8 mouse cellular contexts compared by ENCODE assay signal in the genomic region with DNA sequence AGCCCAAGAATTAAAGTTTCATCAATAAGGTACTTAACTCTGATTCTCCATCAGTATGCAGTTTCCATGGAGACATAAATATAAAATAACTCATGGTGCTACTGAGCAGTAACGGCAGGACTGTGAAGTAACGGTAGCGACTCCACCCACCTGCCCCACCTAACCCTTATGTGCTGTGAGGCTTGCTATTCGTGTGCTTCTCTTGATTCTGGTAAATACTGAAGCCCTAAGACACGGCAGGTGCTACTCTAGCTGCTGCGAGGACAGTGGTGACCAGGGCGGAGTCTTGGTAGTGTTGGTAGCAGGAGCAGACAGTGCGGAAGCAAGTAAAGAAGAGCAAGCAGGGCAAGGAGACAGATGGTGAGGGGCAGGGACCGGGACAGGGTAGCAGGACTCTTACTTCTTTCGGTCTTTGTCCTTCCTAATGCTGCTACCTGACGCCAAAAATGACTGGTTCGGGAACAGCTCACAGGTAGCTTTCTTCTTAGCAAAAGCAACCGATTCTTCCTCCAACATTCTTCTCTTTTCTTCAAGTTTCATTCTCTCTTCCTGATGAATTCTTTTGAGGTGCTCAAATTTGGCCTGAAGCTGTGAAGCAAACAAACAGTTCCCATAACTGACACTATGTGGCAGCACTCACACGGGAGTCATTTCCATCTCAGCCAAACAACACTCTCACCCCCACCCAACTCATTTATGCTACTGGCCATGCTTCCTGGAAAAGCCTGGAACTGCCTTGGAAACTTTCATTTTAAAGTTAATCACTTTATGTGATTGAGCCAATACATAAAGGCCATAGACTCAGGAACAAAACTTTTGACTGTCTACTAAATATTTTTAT. TPM values are rescaled to one million over a fixed set of nuclear protein-coding genes. Genes with fewer than 3 reads are reported as not detected.
A peak's percentile ranks its signal among the peaks of the same experiment; 100 is the strongest.
DNase-seq lines count a peak whose midpoint lies in the region; ATAC-seq and TF ChIP-seq lines count a peak whose summit lies in the region.

No protein-coding gene starts in this region.

- intact Hi-C loops in heart, postnatal 36 days (cut with DNase I) = loop anchor here (1.0 to 5.0 kb wide), 3 partner anchors 126 to 701 kb away; no protein-coding TSS in a partner anchor

- peak; percentile 85 for DNase-seq in midbrain, embryonic 11.5 days (ENCODE audit: low spot score, missing footprints)
- peak; percentile 68 for DNase-seq in R1 (ENCODE audit: low read depth, low spot score)
- peak; percentile 72 for DNase-seq in embryo, embryonic 10 days (ENCODE audit: low spot score)
- peak; percentile 35 to 36 for DNase-seq in heart, postnatal 36 days
- DNase-seq in left cerebral cortex, adult 8-10 months (ENCODE audit: low spot score in 2 of 2) = peak; percentile 27
- peak; percentile 75 for DNase-seq in midbrain, postnatal 0 days (ENCODE audit: low spot score)

- no peaks in the 10 kb centered on the region for H3K9me3 ChIP-seq in midbrain, embryonic 11.5 days (ENCODE audit: control insufficient read depth, low read length)
- H3K9me3 ChIP-seq in midbrain, embryonic 13.5 days = no peaks in the 10 kb centered on the region
- no peaks in the 10 kb centered on the region for H3K9me3 ChIP-seq in midbrain, postnatal 0 days (ENCODE audit: low read length)

- no peaks in the 10 kb centered on the region for H3K36me3 ChIP-seq in midbrain, embryonic 11.5 days (ENCODE audit: control insufficient read depth, insufficient read depth, low read length)
- H3K36me3 ChIP-seq in midbrain, embryonic 13.5 days = peaks cover 15% of the 10 kb centered on the region
- H3K36me3 ChIP-seq in midbrain, postnatal 0 days (ENCODE audit: insufficient read depth, low read length) = peaks cover 2% of the 10 kb centered on the region; the same call in 1 of the 2 replicates

- no peaks in the 10 kb centered on the region for H3K27me3 ChIP-seq in midbrain, embryonic 11.5 days (ENCODE audit: control insufficient read depth, insufficient read depth, low read length)
- H3K27me3 ChIP-seq in midbrain, embryonic 13.5 days = no peaks in the 10 kb centered on the region
- H3K27me3 ChIP-seq in midbrain, postnatal 0 days (ENCODE audit: insufficient read depth, low read length) = no peaks in the 10 kb centered on the region

- H3K4me1 ChIP-seq in midbrain, embryonic 11.5 days (ENCODE audit: control insufficient read depth, insufficient read depth, low read length) = no peaks in the 10 kb centered on the region
- no peaks in the 10 kb centered on the region for H3K4me1 ChIP-seq in midbrain, embryonic 13.5 days (replicated peaks)
- H3K4me1 ChIP-seq in midbrain, postnatal 0 days (ENCODE audit: insufficient read depth, low read length) = no peaks in the 10 kb centered on the region

- no peak overlapping the region for H3K4me2 ChIP-seq in midbrain, embryonic 11.5 days
- no peak overlapping the region for H3K4me2 ChIP-seq in midbrain, embryonic 13.5 days (replicated peaks)
- H3K4me2 ChIP-seq in midbrain, postnatal 0 days (ENCODE audit: low read depth, low read length, poor library complexity, severe bottlenecking) = no peak overlapping the region

- peak; percentile 82 for TF ChIP-seq CTCF in midbrain, postnatal 0 days (IDR thresholded peaks at IDR 0.05)

- ATAC-seq in midbrain, embryonic 11.5 days (ENCODE audit: low FRiP score) = no peak
- ATAC-seq in midbrain, embryonic 13.5 days = no peak
- no peak; the same call in 1 of the 2 replicates for ATAC-seq in midbrain, postnatal 0 days (ENCODE audit: low FRiP score)
- no peak for ATAC-seq in inflammation-experienced regulatory T-cells, adult 6 months

- no peak overlapping the region for H3K4me3 ChIP-seq in midbrain, embryonic 11.5 days (ENCODE audit: low read depth, low read length)
- H3K4me3 ChIP-seq in midbrain, embryonic 13.5 days (replicated peaks) = no peak overlapping the region
- no peak overlapping the region for H3K4me3 ChIP-seq in midbrain, postnatal 0 days (ENCODE audit: low read depth, low read length)

- no peak overlapping the region for H3K27ac ChIP-seq in midbrain, embryonic 11.5 days (ENCODE audit: low read depth, low read length)
- H3K27ac ChIP-seq in midbrain, embryonic 13.5 days = no peak overlapping the region
- H3K27ac ChIP-seq in midbrain, postnatal 0 days (ENCODE audit: low read depth, low read length) = no peak overlapping the region

- H3K9ac ChIP-seq in midbrain, embryonic 11.5 days (ENCODE audit: low read length) = no peak overlapping the region
- H3K9ac ChIP-seq in midbrain, embryonic 13.5 days (replicated peaks) = no peak overlapping the region
- no peak overlapping the region for H3K9ac ChIP-seq in midbrain, postnatal 0 days (replicated peaks; ENCODE audit: low read length, poor library complexity, severe bottlenecking)

- WGBS in midbrain, embryonic 11.5 days = 79% methylated on average over 14 of the region's 14 CpGs
- WGBS in midbrain, embryonic 13.5 days = 78% methylated on average over 14 of the region's 14 CpGs
- 78% methylated on average over 14 of the region's 14 CpGs for WGBS in midbrain, postnatal 0 days

RNA-seq across cellular contexts. Expression of a gene that starts 55.3 kb away (rescaled TPM):
- polyA plus RNA-seq in midbrain, embryonic 11.5 days (2014; fragmentation: Nextera tagmentation; extraction: Ambion mirVana) = 28.8 and 29.3 TPM in 2 replicates
- polyA plus RNA-seq in midbrain, embryonic 13.5 days (2015; fragmentation: Nextera tagmentation; extraction: Ambion mirVana) = 17.5 and 18.1 TPM in 2 replicates
- total RNA-seq in heart, postnatal 36 days (2021) = 10 to 100 TPM; 15.2 to 17.0 TPM
- total RNA-seq in left cerebral cortex, adult 8-10 months (2022) = 10 to 100 TPM in 1 of 4 experiments, 1 to 10 TPM in 3; 8.9 to 11.2 (median 9.6) TPM
- total RNA-seq in midbrain, postnatal 0 days (2014; rRNA removed) = 7.3 and 12.7 TPM in 2 replicates
- polyA plus RNA-seq in midbrain, postnatal 0 days (2015; fragmentation: Nextera tagmentation; extraction: Ambion mirVana) = 8.4 and 9.5 TPM in 2 replicates
- polyA plus RNA-seq in inflammation-experienced regulatory T-cells, adult 6 months (2017; shearing (Covaris generic)) = 1 to 10 TPM in 2 of 3 experiments, under 1 TPM in 1; 0.74 to 3.6 (median 1.4) TPM

RNA-seq across cellular contexts. Expression of a gene that starts 55.4 kb away (rescaled TPM):
- polyA plus RNA-seq in midbrain, embryonic 11.5 days (2014; fragmentation: Nextera tagmentation; extraction: Ambion mirVana) = 10.0 and 14.3 TPM in 2 replicates
- polyA plus RNA-seq in midbrain, embryonic 13.5 days (2015; fragmentation: Nextera tagmentation; extraction: Ambion mirVana) = 14.7 and 16.1 TPM in 2 replicates
- 1 to 10 TPM; 1.6 TPM for total RNA-seq in heart, postnatal 36 days (2021)
- 10 to 100 TPM in 1 of 4 experiments, 1 to 10 TPM in 3; 6.8 to 10.4 (median 8.3) TPM for total RNA-seq in left cerebral cortex, adult 8-10 months (2022)
- 32.3 and 34.4 TPM in 2 replicates for total RNA-seq in midbrain, postnatal 0 days (2014; rRNA removed)
- polyA plus RNA-seq in midbrain, postnatal 0 days (2015; fragmentation: Nextera tagmentation; extraction: Ambion mirVana) = 13.5 and 14.1 TPM in 2 replicates
- 1 to 10 TPM in 1 of 3 experiments, under 1 TPM in 2; 0.16 to 1.3 (median 0.17) TPM for polyA plus RNA-seq in inflammation-experienced regulatory T-cells, adult 6 months (2017; shearing (Covaris generic))

Comparison
In these comparisons a context has a peak if more than half of its experiments do, and no peak if none do; other contexts are left out.
1. DNase-seq: peak in every context shown above with its lines; median percentile 85 in midbrain, embryonic 11.5 days; 75 in midbrain, postnatal 0 days; 72 in embryo, embryonic 10 days; 68 in R1; 36 in heart, postnatal 36 days; 27 in left cerebral cortex, adult 8-10 months.